Mouse (Mus musculus) Patski (cell line): ENCODE data around the gene Fat1. TPM values are rescaled to one million over a fixed set of nuclear protein-coding genes. Genes with fewer than 3 reads are reported as not detected.
A peak's percentile ranks its signal among the peaks of the same experiment; 100 is the strongest.

Experiments
- ATAC-seq: fragments of 100-300 bp; one replicate; pipeline ENCODE4 v1.8.0; 2021
- CTCF ChIA-PET: fragments of 350-600 bp; sonication (Branson Sonifier 250); formaldehyde crosslinking; loops from one replicate; lab custom pipeline; 2022; ENCODE audit warnings: inconsistent platforms; lab: Charles Lee
- POLR2A ChIA-PET: fragments of 350-600 bp; sonication (Branson Sonifier 250); formaldehyde crosslinking; loops from one replicate; lab custom pipeline; 2022; ENCODE audit warnings: antibody characterized with exemption, inconsistent platforms; lab: Charles Lee
- DNase-seq: peaks from one replicate; pipeline ENCODE4 v3.0.0-alpha.2; 2011; ENCODE audit warnings: low read depth, low spot score
- H3K27me3 ChIP-seq: fragments of 371-371 bp; one replicate; pipeline ENCODE4 v1.5.1; 2021
- CTCF ChIP-seq: fragments of 100-300 bp; IDR thresholded peaks from one replicate; pipeline ENCODE4 v1.5.1; 2021
- in situ Hi-C: fragments of 300-500 bp; cut with MboI; formaldehyde crosslinking; loops from 3 replicates; pipeline ENCODE4 v1.11.1; 2018; ENCODE audit warnings: low pct_unique_long_range_greater_than_20kb, mixed read lengths
- polyA plus RNA-seq: library from polyadenylated mRNA; unstranded; gene quantifications from one replicate; pipeline ENCODE4 v1.2.3, GENCODE M21; 2021

Fat1 gene
- polyA plus RNA-seq = 125 TPM

DNA sequence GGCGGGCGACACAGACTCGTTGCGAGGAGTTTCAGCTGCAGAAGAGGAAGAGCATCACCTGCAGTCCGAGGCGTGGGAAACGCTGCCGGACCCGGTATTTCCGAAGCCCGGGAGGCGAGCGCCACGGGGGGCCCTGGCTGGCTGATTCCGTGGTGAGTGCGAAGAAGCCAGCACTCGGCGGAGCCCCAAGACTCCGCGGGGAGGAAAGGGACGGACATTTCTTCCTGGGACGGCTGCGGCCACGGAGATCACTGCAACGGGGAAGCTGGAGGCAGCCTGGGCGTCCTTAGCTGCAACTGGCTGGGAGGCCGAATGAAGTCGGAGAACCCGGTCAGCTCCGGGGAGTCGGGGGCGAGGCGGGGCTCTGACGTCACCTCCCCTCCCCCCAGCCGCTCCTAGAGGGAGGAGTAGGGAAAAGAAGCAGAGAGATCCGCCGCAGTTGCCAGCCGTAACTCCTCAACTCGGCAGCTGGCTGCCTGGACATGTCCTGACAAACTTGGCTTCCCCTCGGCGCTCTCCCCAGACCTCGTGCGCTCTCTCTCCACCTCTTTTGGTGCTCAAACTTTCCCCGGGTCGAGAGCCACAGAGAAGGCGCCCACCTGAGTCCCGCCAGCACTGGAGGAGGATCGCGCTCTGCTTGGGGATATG, at the start of gene Fat1:
Gene Fat1, plus strand, starts transcription at position 598 of the 648 bp plus-strand sequence.
- ChIA-PET POLR2A (interaction anchor here (0.6 to 1.2 kb wide), 4 partner anchors 14 to 751 kb away, joined by 3 read pairs; no protein-coding TSS in a partner anchor), CTCF (interaction anchor here (1.1 to 1.8 kb wide), 6 partner anchors 67 to 753 kb away, joined by 3 to 6 read pairs (median 3); no protein-coding TSS in a partner anchor)
- DNase-seq (no peak), ATAC-seq (peak; percentile 52)
- TF ChIP-seq CTCF = no peak
- in situ Hi-C loops = loop anchor here (5.0 to 25.0 kb wide), 5 partner anchors 77 to 910 kb away; no protein-coding TSS in a partner anchor
- H3K27me3 ChIP-seq = no peaks in the 10 kb centered on the region

GRCm38 (mm10) chr8:44894626-44895025, 40.6 kb upstream of the Fat1 start:
- ChIA-PET CTCF (no interaction called here), POLR2A (no interaction called here)
- no peak for TF ChIP-seq CTCF
- H3K27me3 ChIP-seq = no peaks in the 10 kb centered on the region
- in situ Hi-C loops = no loop called here
- DNase-seq (no peak), ATAC-seq (no peak)

DNA sequence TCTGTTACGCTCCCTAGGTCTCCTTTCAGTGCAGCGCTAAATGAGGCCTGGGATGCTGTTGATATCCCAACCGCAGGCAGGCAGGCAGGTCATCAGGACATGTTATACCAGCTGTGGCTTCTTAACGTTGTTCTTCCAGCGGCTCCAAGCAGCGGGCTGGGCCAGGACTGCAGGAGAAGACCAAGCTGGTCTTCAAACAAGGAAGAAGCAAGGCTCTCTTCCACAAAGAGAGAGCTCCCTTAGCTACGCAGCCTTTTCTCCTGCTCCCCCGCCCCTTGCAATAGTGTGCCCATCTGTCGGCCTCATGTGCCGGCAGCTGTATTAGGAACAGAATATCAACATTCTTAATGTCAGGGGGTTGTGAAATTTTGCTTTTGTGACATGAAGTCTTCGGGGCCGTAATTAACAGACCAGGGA, 35.7 kb upstream of the Fat1 start:
- TF ChIP-seq CTCF = no peak
- no peaks in the 10 kb centered on the region for H3K27me3 ChIP-seq
- POLR2A ChIA-PET = interaction anchor here (0.6 kb wide), 1 partner anchor 105 kb away, joined by 6 read pairs; no protein-coding TSS in a partner anchor
- in situ Hi-C loops = no loop called here
- ATAC-seq = no peak
- CTCF ChIA-PET = interaction anchor here (1.2 kb wide), 1 partner anchor 10 kb away, joined by 3 read pairs; no protein-coding TSS in a partner anchor
- DNase-seq = no peak

DNA sequence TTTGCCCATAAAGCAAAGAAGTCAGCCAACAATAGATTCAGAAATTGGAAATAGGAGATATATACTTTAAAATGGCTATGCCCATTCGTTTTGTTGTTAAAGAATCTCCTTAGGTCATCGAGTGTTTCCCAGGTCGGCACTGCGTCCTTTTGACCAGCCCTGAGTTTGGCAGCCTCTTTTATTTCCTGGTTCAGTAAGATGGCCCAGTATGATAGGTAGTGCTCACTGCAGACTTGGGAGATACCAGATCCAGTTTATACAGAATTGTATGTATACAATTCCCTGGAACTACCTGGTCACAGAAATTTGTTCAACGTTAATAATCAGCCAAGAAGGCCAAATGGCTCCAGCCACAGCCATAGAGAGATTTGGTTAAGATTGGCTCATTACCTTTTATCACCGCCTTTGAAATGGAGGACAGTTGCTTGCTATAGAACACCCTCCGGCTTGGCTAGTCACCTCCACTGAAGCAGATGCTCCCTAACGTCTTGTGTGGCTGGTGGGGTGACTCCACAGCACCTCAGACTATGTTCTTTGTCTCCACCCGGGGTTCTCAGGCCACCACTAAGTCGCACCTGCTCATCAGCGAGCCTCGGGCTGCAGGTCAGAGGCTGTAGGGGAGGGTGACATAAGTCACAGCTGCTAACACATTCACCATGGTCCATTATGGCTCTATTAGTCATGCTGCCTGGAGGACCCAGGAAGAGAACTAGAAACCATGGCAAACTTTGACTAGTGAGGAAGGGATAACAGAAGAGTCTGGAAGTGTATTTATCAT, 23.9 kb upstream of the Fat1 start:
- ATAC-seq = no peak
- in situ Hi-C loops = no loop called here
- no peak for DNase-seq
- CTCF ChIA-PET = no interaction called here
- no peak for TF ChIP-seq CTCF
- H3K27me3 ChIP-seq = no peaks in the 10 kb centered on the region
- POLR2A ChIA-PET = interaction anchor here (0.7 kb wide), 1 partner anchor 21 kb away, joined by 3 read pairs; no protein-coding TSS in a partner anchor

DNA sequence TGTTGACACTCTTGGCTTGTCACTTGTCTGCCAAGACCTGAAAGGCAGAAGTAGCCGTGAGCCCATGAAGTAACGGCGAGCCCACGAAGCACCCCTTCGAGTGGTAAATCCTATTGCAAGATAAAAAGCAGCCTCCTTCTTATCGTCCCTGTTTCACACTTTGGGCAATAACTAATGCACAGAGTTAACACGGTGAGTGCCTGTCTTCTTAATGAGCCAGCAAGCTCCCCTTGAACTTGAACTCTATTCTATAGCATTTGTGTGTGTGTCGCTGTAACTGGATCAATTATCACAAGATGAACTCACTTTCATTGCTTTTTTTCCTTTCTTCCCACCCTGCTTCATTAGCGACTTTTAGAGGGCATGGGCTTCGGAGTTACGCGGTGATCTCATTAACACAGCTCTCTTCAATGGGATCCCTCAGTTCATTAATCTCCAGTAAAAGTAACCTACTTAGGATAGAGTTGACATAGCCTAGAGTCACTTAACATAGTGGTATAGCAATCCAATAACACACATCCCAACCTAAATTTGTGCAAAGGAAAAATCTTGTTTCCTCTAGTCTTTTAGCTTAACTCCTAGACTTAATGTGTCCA, 15.7 kb upstream of the Fat1 start:
- H3K27me3 ChIP-seq = no peaks in the 10 kb centered on the region
- DNase-seq (no peak), ATAC-seq (no peak)
- POLR2A ChIA-PET = no interaction called here
- in situ Hi-C loops = no loop called here
- CTCF ChIA-PET = interaction anchor here (1.4 kb wide), 1 partner anchor 106 kb away, joined by 3 read pairs; no protein-coding TSS in a partner anchor
- no peak for TF ChIP-seq CTCF

- no peaks in the 10 kb centered on the region for H3K27me3 ChIP-seq
- ChIA-PET POLR2A (no interaction called here), CTCF (no interaction called here)
- no peak for TF ChIP-seq CTCF
- DNase-seq = no peak
- in situ Hi-C loops = no loop called here
- no peak for ATAC-seq
Observed at GRCm38 (mm10) chr8:44920379-44921032, 14.7 kb upstream of the Fat1 start.

DNA sequence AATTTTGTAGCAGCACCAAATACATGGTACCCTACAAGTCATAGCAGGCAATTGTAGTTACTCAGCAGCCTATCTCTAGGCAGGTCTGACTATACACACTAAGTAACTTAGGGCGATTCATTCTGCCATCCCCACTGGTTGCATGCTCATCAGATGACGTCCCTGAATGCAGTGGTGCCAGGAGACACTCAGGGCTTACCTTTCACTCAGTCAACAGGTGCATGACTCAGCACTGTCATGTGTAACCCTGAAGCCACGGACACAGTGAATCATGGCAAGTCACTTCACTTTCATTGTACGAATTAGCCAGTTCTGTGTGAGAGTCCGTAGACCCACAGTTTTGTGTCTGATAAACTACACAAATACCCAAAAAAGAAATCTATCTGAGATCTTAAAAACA, 10.3 kb upstream of the Fat1 start:
- no peak for DNase-seq
- in situ Hi-C loops = loop anchor here (25.0 kb wide), 1 partner anchor 312 kb away; no protein-coding TSS in a partner anchor
- CTCF ChIA-PET = no interaction called here

DNA sequence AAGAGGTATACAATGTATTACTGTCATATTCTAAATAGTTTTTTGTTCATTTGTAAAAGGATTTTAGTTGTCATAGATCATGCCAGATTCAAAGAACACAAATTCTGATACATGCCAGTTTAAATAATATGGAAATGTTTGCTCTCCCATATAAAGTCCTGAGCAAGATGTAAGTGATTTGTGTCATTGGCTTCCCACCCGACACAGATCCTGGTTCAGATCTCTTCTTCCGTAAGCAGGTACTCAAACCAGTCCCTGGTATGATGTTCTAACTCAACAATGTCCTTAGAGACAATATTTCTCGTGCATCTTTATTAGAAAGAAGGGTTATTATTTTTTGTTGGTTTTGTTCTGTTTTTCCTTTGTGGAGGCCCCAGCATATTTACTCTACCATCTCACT, 5.2 kb upstream of the Fat1 start:
- H3K27me3 ChIP-seq = no peaks in the 10 kb centered on the region
- POLR2A ChIA-PET = no interaction called here
- no peak for DNase-seq
- CTCF ChIA-PET = interaction anchor here (1.3 kb wide), 1 partner anchor 10 kb away, joined by 3 read pairs; no protein-coding TSS in a partner anchor
- in situ Hi-C loops = loop anchor here (10.0 to 25.0 kb wide), 3 partner anchors 307 to 905 kb away; no protein-coding TSS in a partner anchor
- ATAC-seq = no peak
- no peak for TF ChIP-seq CTCF

More for the DNA sequence above, 10.3 kb upstream of the Fat1 start:
- POLR2A ChIA-PET = no interaction called here
- no peaks in the 10 kb centered on the region for H3K27me3 ChIP-seq
- no peak for ATAC-seq
- no peak for TF ChIP-seq CTCF

GRCm38 (mm10) chr8:44932546-44933342, 2.5 kb upstream of the Fat1 start:
- in situ Hi-C loops = loop anchor here (10.0 to 25.0 kb wide), 3 partner anchors 305 to 908 kb away; no protein-coding TSS in a partner anchor
- TF ChIP-seq CTCF = no peak
- no peak for DNase-seq
- ChIA-PET POLR2A (interaction anchor here (1.2 kb wide), 1 partner anchor 21 kb away, joined by 3 read pairs; no protein-coding TSS in a partner anchor), CTCF (interaction anchor here (1.1 kb wide), 2 partner anchors 10 to 177 kb away, joined by 3 read pairs; no protein-coding TSS in a partner anchor)
- ATAC-seq = no peak
- no peaks in the 10 kb centered on the region for H3K27me3 ChIP-seq
